Mouse (Mus musculus) adrenal gland, postnatal 14 days (tissue): ENCODE results near the gene Wdfy1. TPM values are rescaled to one million over a fixed set of nuclear protein-coding genes. Genes with fewer than 3 reads are reported as not detected.

Source experiments
- DNase-seq: peaks from one replicate; pipeline ENCODE4 v3.0.0; 2021; ENCODE audit warnings: mixed read lengths
- long read RNA-seq, 2 experiments: library from polyadenylated mRNA; stranded (forward); transcript quantifications; one replicate each; pipeline ENCODE4 v2.0.0; 2021
- total RNA-seq: library from RNA; stranded (reverse); gene quantifications from 2 replicates; pipeline ENCODE4 v1.2.3, GENCODE M21; 2021

Wdfy1 gene
- total RNA-seq: 36.5 and 41.0 TPM in 2 replicates
- long read RNA-seq, experiment 1, full-length matches to known transcripts: 59 of 75 reads
- long read RNA-seq, experiment 1, partial matches to known transcripts: 3 of 75 reads
- long read RNA-seq, experiment 1, other reads (novel, unspliced or antisense): 13 of 75 reads
- long read RNA-seq, experiment 2, full-length matches to known transcripts: 32 of 43 reads
- long read RNA-seq, experiment 2, partial matches to known transcripts: 3 of 43 reads
- long read RNA-seq, experiment 2, other reads (novel, unspliced or antisense): 8 of 43 reads

- DNase-seq: peak; percentile 98
Observed at GRCm38 (mm10) chr1:79775927-79776458, at the start of gene Wdfy1, which contains the start of gene Mrpl44. TSS of gene Wdfy1 (minus strand) at chr1:79776143. TSS of gene Mrpl44 (plus strand) at chr1:79776018.

DNA sequence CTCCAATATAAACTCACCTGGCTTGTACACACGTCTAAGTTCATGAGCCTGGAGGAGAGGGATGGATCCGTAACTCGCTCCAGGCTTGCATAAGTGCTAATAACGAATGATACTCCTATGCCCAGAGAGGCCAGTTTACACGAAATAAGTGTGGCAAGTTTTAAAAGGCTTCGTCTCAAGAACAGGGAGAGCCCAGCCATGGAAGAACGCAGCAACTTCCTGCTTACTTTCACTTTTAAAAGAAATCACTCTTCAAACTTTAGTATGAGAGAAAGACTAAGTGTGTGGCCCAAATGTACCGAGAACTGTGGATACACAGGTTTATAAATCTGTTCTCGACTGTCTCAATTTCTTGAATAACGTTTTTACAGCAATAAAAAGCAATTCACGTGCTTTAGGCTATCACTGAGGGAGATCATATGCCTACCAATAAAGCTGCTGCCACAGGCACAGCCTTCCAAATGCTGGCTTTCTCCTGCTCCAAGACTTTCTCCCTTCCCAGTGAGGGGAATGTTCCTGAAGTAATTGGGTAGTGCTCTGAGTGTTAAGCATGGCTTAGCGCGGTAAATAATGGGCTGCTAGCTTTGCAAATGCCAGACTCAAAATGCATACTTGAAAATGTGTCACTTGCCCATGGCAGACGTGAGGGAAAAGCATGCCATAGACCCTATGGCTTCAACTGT is 48.1 kb upstream of the Wdfy1 start:
- no peak for DNase-seq

- DNase-seq: peak; percentile 60
Observed at GRCm38 (mm10) chr1:79822806-79823525, 47.0 kb upstream of the Wdfy1 start.

- peak; percentile 10 for DNase-seq
Observed at GRCm38 (mm10) chr1:79819296-79819879, 43.4 kb upstream of the Wdfy1 start.

- DNase-seq: no peak
Observed at GRCm38 (mm10) chr1:79815446-79815845, 39.5 kb upstream of the Wdfy1 start.

GRCm38 (mm10) chr1:79809447-79809846 is 33.5 kb upstream of the Wdfy1 start:
- DNase-seq: no peak

GRCm38 (mm10) chr1:79806865-79807264 is 30.9 kb upstream of the Wdfy1 start:
- no peak for DNase-seq

DNA sequence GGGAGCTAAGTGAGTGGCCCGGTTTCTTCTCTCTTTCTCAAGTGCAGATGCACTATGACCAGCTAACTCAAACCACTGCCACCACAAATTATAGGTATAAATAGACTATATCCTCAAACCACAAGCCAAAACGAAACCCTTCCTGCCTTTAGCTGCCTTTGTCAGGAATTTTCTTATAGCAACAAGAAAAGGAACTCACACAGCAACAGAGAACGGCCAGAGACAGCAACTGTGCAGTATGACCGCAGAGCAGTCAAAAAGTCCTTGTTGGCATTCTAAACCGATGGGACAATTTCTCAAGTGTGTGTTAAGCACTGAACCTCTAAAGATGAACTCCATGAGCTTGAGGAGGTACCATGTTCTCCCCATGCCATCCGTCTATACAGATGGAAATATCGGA is 27.7 kb upstream of the Wdfy1 start:
- no peak for DNase-seq

DNA sequence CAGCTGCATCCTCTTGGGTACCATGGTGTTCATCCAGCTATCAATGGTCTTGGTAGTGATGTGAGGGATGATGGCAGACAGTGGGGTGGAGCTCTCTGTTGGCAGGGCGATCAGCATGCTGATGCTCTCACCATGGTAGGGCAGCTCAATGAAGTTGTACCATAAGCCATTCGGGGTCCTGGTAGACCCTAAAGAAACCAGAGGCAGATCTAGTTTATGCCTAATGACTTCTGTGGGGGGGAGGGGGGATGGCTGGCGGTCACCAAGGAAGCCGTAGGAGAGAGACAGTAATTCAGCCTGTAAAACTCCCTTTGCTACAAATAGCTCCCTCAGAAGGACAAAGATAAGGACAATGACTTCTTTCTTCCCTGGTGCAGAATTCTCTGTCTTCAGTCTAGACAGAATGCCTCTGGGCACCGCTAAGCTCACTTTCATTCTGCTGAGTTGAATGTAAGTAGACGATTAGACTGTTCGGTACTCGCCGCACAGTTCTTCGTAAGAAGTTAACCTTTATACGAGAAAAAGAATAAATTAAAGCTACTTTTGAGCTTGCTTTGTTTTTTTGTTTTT is 27.0 kb upstream of the Wdfy1 start:
- DNase-seq: no peak

- DNase-seq: no peak
Observed at GRCm38 (mm10) chr1:79797084-79797483, 21.1 kb upstream of the Wdfy1 start.

DNA sequence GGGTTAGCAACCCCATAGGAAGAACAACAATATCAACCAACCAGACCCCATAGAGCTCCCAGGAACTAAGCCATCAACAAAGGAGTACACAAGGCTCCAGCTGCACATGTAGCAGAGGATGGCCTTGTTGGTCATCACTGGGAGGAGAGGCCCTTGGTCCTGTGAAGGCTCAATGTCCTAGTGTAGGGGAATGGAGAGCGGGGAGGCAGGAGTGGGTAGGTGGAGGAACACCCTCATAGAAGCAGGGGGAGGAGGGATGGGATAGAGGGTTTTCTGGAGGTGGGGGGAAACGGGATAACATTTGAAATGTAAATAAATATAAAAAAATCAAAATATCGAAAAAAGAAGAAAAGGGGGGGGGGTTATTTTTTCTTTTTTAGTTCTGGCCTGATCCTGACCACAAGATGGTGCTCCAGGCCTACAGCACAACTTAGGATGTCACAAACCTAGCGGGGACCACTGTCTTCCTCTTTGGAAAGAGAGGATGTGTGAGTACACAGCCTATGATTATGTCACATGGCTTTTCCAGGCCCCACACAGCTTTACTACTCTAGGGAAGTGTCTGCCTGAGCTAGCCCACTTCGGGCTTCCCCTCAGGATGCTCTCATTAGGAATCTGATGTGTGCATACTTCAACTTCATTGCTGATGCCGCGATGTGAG is 10.5 kb upstream of the Wdfy1 start:
- DNase-seq: peak; percentile 29

DNA sequence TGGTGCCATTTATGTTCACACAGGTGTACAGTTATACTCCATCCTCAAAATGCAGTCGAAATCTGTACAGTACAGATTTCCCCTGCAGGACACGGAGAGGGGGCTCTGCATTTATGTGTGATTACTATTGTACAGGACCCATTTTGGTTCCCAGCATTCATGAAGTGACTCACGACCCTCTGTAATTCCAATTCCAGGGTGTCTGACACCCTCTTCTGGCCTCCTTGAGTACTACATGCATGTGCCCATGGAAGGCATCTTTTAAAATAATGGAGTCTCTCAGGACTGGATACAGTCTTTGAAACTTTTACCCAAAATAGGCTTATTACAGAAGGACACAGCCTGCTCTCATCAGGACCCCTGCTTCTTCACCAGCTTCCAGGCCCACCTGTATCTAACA is 6.5 kb upstream of the Wdfy1 start:
- peak; percentile 22 for DNase-seq

GRCm38 (mm10) chr1:79778011-79778410 is 2.1 kb upstream of the Wdfy1 start:
- no peak for DNase-seq

- no peak for DNase-seq
Observed at GRCm38 (mm10) chr1:79774164-79774780, 1.7 kb downstream of the Wdfy1 start.

DNA sequence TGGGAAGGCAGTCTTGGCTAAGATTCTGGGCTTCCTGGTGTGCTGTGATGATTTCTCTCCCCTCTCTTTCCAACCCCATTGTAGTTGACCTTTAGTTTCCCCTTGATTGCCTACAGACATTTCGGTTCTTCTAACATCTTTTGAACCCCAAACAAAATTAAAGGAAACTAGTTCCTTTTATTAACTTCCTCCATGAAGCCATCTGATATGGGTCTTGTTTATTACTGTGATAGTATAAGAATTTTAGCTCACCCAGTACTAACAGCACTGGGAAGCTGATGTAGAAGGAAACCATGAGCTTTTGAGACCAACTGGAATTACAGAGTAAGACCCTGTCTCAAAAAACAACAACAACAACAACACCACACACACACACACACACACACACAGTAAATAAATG is 7.7 kb downstream of the Wdfy1 start:
- no peak for DNase-seq

DNA sequence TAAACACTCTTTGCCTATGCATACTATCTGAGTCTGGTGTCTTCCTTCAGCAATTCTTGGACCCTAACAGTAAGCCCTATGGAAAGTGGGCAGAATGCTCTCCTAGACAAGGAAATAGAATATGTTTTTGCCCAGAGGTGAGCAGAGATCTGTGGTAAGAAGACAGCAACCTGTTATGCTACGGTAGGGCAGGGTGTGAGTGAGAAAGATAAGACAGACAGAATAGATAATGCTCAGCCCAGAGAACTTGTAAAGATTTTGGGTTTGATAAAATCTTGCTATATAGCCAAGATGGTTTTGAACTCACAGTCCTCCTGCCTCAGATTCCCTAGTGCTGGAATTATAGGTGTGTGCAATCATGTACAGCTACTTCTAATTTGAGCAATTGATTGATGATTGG is 11.5 kb downstream of the Wdfy1 start:
- no peak for DNase-seq

DNA sequence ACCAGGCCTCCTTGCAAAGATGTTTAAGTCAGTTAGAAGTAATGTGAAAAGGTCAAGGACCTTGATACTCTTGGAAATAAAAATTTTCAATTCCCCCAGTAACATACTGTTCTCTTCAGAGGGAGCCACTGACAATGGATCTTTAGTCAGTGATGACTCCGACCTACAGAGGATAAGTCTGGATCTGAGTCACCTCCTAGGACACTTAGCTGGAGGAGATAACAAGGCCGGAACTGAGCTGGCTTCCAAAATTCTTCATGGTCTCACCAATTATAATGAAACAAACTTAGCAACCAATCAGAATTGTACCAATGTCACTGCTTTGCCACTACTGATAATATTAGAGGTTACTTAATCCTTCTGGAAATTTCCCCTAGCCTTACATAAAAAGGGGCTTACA is 11.9 kb downstream of the Wdfy1 start:
- peak; percentile 34 for DNase-seq

- no peak for DNase-seq
Observed at GRCm38 (mm10) chr1:79762282-79763250, 13.4 kb downstream of the Wdfy1 start.

DNA sequence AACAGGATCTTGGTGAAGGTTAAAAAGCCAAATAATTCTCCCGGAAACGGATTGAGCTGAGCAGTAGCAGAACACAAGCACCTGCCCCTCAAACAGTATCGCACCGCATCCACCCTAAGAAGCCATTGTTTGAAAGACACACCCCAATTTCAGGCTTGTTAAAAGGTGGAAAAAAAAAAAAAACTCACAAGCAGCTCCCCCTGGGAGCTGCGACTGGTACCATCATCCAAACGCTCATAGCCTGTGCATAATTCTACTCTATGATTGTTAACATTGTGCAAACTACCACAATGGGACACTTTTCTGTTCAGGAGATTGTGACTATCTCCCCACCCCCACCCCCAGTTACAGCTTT is 14.0 kb downstream of the Wdfy1 start:
- no peak for DNase-seq
